Mouse (Mus musculus) effector memory CD4-positive, alpha-beta T cell, adult 5 months (primary cell): Measurements from ENCODE around the gene Atg10. TPM values are rescaled to one million over a fixed set of nuclear protein-coding genes. Genes with fewer than 3 reads are reported as not detected.

Experiments used
- polyA plus RNA-seq: library from polyadenylated mRNA; unstranded; fragments of 100-300 nt; shearing (Covaris generic); gene quantifications from one replicate; pipeline ENCODE4 v1.2.1, GENCODE M21; 2017

Atg10 gene
- 19.4 TPM for polyA plus RNA-seq

DNA sequence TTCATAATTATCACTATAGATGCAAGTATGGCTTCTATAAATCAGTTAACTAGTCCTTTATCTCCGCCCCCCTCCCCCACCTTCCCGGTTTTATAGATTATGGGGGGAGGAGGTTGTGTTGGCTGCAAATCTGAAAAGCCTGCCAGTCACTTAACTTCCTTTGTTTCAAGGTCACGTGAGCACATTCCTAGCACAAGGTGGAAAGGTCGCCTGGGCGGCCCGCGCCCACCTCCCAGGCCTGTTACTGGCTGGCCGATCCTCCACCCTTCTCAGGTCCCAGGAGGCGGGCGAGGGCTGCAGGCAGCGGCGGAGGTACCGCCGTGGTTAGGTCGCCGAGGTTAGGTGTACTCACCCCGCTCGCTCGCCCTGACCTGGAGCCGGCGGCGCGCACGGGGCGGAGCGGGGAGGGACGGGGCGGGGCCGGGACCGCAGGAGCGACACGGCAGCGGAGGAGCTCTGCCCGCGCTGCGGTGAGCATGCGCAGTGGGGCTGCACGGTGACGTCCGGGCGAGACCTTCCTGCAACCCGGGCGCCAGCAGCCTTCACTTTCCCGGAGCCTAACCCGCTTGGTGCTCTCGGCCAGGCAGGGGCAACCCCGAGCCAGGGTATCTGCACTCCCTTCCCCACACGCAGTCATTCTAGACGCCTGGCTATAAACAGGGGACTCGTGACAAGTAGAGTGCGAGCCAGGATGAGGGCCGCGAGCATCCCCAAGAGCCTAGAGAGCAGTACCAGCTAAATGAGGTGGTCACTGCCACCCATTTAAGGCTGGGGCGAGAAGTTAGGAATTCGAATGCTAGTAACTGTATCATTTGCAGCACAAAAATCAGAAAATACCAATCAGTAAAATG, at the start of gene Atg10:
TSS of gene Atg10 (minus strand) at position 382 of the 851 bp plus-strand sequence.

DNA sequence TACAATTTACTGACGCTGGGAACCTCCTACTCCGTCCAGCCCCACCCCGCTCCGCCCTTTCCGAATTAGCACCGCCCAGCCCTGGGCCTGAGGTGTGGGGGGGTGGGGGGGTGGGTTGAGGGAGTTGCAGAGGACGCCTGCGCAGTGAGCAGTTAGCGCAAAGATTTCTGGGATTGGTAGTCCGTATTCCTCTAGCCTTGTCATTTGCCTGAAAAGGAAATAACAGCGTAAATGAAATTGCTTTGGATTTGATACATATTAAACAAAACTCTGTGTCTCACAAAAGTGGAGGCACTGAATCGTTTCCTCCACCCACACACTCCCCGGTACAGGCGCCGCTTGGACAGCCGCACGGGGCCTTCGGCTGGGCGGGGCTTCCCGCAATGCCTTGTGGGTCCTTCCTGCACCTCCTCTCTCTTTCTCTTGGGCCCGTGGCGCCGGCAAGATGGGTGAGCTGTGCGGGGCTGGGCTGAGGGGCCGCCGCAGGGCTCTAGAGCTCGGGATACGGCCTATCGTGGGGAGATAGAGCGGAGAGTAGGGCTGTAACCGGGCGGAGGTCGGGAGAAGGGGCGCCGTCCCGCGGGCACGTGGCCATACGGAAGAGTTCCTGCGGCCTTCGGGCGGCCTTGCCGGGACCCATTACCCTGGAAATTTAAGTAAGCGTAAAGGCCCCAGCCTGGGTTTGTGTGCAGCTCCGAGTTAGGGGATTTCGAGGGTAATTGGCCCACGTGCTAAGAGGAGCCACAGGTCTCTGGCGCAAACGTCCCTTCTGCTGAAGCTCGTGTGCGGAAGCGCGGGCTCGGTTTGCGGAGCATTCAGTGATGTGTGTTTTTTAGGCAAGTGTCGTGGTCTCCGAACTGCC, 300.8 kb downstream of the Atg10 start, which contains the start of gene Rps23:
TSS of gene Rps23 (plus strand) at position 208 of the 862 bp plus-strand sequence.

GRCm38 (mm10) chr13:90905176-90905575, 318.6 kb downstream of the Atg10 start, which contains the start of gene Atp6ap1l:
Atp6ap1l (minus strand) TSS chr13:90905355.

Other genes with a start within 250 kb of the Atg10 start
- 78.3 TPM for gene Ssbp2, start 236.3 kb upstream of the Atg10 start, polyA plus RNA-seq